Mouse (Mus musculus) E14TG2a.4 (cell line): ENCODE data around the gene Psmd11.

Experiments
- H3K27me3 ChIP-seq: 2 replicates; pipeline ENCODE4 v1.6.1; 2014; ENCODE audit warnings: low read length, control low read depth; ENCODE audit not compliant: insufficient read depth
- H3K36me3 ChIP-seq: 2 replicates; pipeline ENCODE4 v1.6.1; 2014; ENCODE audit warnings: low read length, control low read depth; ENCODE audit not compliant: insufficient read depth
- H3K4me1 ChIP-seq: replicated peaks from 2 replicates; pipeline ENCODE4 v1.6.1; 2014; ENCODE audit warnings: low read depth, low read length, control low read depth
- H3K4me3 ChIP-seq: replicated peaks from 2 replicates; pipeline ENCODE4 v1.5.1; 2014; ENCODE audit warnings: mild to moderate bottlenecking, low read length
- H3K9me3 ChIP-seq: 2 replicates; pipeline ENCODE4 v1.6.1; 2014; ENCODE audit warnings: low read length, control low read depth
- CTCF ChIP-seq: conservative IDR thresholded peaks from 2 replicates; pipeline ENCODE4 v1.5.1; 2014; ENCODE audit warnings: low read length
- NANOG ChIP-seq: IDR thresholded peaks from 2 replicates; pipeline ENCODE4 v1.6.1; 2014; ENCODE audit warnings: borderline replicate concordance, low read length, mixed read lengths
- POU5F1 ChIP-seq: IDR thresholded peaks from 2 replicates; pipeline ENCODE4 v1.6.1; 2014; ENCODE audit warnings: low read length, borderline replicate concordance

Psmd11 gene

GRCm38 (mm10) chr11:80483536-80484067, 55.2 kb downstream of the Psmd11 start:
- H3K36me3 ChIP-seq: peaks cover 1% of the 10 kb centered on the region; the same call in 1 of the 2 replicates
- no peak for TF ChIP-seq NANOG
- TF ChIP-seq POU5F1: no peak
- no peak for TF ChIP-seq CTCF
- peaks cover 54% of the 10 kb centered on the region for H3K4me1 ChIP-seq
- H3K9me3 ChIP-seq: no peaks in the 10 kb centered on the region
- H3K4me3 ChIP-seq: peak overlapping the region; percentile 37; the same call in 1 of the 2 replicates
- H3K27me3 ChIP-seq: peaks cover 49% of the 10 kb centered on the region

GRCm38 (mm10) chr11:80484191-80484791, 55.9 kb downstream of the Psmd11 start:
- H3K9me3 ChIP-seq: no peaks in the 10 kb centered on the region

GRCm38 (mm10) chr11:80485120-80485551, 56.7 kb downstream of the Psmd11 start:
- H3K9me3 ChIP-seq: no peaks in the 10 kb centered on the region
- H3K4me1 ChIP-seq: peaks cover 40% of the 10 kb centered on the region
- H3K27me3 ChIP-seq: peaks cover 44% of the 10 kb centered on the region
- no peaks in the 10 kb centered on the region for H3K36me3 ChIP-seq
- H3K4me3 ChIP-seq: 0 out of 2 replicates have a peak overlapping the region, but pooled peaks have one; percentile 37
- TF ChIP-seq NANOG (no peak), CTCF (no peak), POU5F1 (no peak)

More at GRCm38 (mm10) chr11:80484191-80484791, 55.9 kb downstream of the Psmd11 start:
- no peaks in the 10 kb centered on the region for H3K36me3 ChIP-seq
- H3K4me3 ChIP-seq: peak overlapping the region; percentile 37; the same call in 1 of the 2 replicates
- TF ChIP-seq CTCF: no peak
- no peak for TF ChIP-seq NANOG
- TF ChIP-seq POU5F1: no peak
- H3K27me3 ChIP-seq: peaks cover 44% of the 10 kb centered on the region
- H3K4me1 ChIP-seq: peaks cover 47% of the 10 kb centered on the region

- H3K4me3 ChIP-seq: no peak overlapping the region
- peaks cover 38% of the 10 kb centered on the region for H3K4me1 ChIP-seq
- H3K36me3 ChIP-seq: no peaks in the 10 kb centered on the region
- TF ChIP-seq CTCF (no peak), NANOG (no peak), POU5F1 (no peak)
- no peaks in the 10 kb centered on the region for H3K9me3 ChIP-seq
- peaks cover 44% of the 10 kb centered on the region for H3K27me3 ChIP-seq
These were observed 57.3 kb downstream of the Psmd11 start for GRCm38 (mm10) chr11:80485622-80486206.

GRCm38 (mm10) chr11:80487904-80488587, 59.6 kb downstream of the Psmd11 start:
- H3K4me1 ChIP-seq: peaks cover 33% of the 10 kb centered on the region
- TF ChIP-seq NANOG (no peak), CTCF (no peak), POU5F1 (no peak)
- H3K36me3 ChIP-seq: no peaks in the 10 kb centered on the region
- no peak overlapping the region for H3K4me3 ChIP-seq
- H3K27me3 ChIP-seq: peaks cover 32% of the 10 kb centered on the region
- no peaks in the 10 kb centered on the region for H3K9me3 ChIP-seq

- H3K4me3 ChIP-seq: no peak overlapping the region
- TF ChIP-seq NANOG (no peak), CTCF (no peak), POU5F1 (no peak)
- no peaks in the 10 kb centered on the region for H3K9me3 ChIP-seq
- peaks cover 21% of the 10 kb centered on the region for H3K27me3 ChIP-seq
- H3K36me3 ChIP-seq: no peaks in the 10 kb centered on the region
- H3K4me1 ChIP-seq: peaks cover 22% of the 10 kb centered on the region
These were observed 60.9 kb downstream of the Psmd11 start for GRCm38 (mm10) chr11:80489172-80489881.

- H3K4me3 ChIP-seq: no peak overlapping the region
- no peaks in the 10 kb centered on the region for H3K36me3 ChIP-seq
- peaks cover 21% of the 10 kb centered on the region for H3K27me3 ChIP-seq
- TF ChIP-seq CTCF (no peak), NANOG (no peak)
- H3K9me3 ChIP-seq: no peaks in the 10 kb centered on the region
- H3K4me1 ChIP-seq: peaks cover 17% of the 10 kb centered on the region
These were observed 61.4 kb downstream of the Psmd11 start for GRCm38 (mm10) chr11:80489882-80490196.

- Histone ChIP-seq H3K4me3 (no peak overlapping the region; the same call in 1 of the 2 replicates), H3K36me3 (no peaks in the 10 kb centered on the region), H3K9me3 (no peaks in the 10 kb centered on the region), H3K27me3 (peaks cover 18% of the 10 kb centered on the region), H3K4me1 (peaks cover 7% of the 10 kb centered on the region)
- TF ChIP-seq CTCF (no peak), NANOG (no peak), POU5F1 (no peak)
These were observed 62.4 kb downstream of the Psmd11 start for GRCm38 (mm10) chr11:80490831-80491230.
